Mouse (Mus musculus): ENCODE measurements around the gene Kitl. TPM values are rescaled to one million over a fixed set of nuclear protein-coding genes. Genes with fewer than 3 reads are reported as not detected.

The Kitl gene
- polyA plus RNA-seq, 1 experiment from 2014 or later, result 60.4 TPM

- Histone ChIP-seq H3K27ac (ENCODE audit: low read depth) (peak overlapping the region; percentile 15; the same call in 1 of the 2 replicates), H3K9ac (no peak overlapping the region), H3K27me3 (ENCODE audit: insufficient read depth, low read length) (no peaks in the 10 kb centered on the region), H3K36me3 (ENCODE audit: insufficient read depth) (no peaks in the 10 kb centered on the region), H3K4me3 (ENCODE audit: low read depth, low read length) (no peak overlapping the region), H3K4me1 (ENCODE audit: insufficient read depth) (peaks cover 3% of the 10 kb centered on the region; the same call in 1 of the 2 replicates), H3K4me2 (no peak overlapping the region), H3K9me3 (ENCODE audit: low read depth, low read length) (no peaks in the 10 kb centered on the region)
- no peak for TF ChIP-seq CTCF (IDR thresholded peaks at IDR 0.05; ENCODE audit: low read depth)
- WGBS, result 13% methylated on average over 9 of the region's 9 CpGs
- DNase-seq, result peak; percentile 80
- ATAC-seq (ENCODE audit: insufficient read depth), result peak; percentile 93
Measured at GRCm38 (mm10) chr10:99992121-99992520, 23.3 kb upstream of the Kitl start.

- no peak overlapping the region for H3K4me3 ChIP-seq (ENCODE audit: low read depth, low read length)
- H3K27me3 ChIP-seq (ENCODE audit: insufficient read depth, low read length), result no peaks in the 10 kb centered on the region
- DNase-seq, result peak; percentile 38
- no peaks in the 10 kb centered on the region for H3K36me3 ChIP-seq (ENCODE audit: insufficient read depth)
- no peaks in the 10 kb centered on the region for H3K4me1 ChIP-seq (ENCODE audit: insufficient read depth)
- H3K9ac ChIP-seq, result no peak overlapping the region
- no peak overlapping the region for H3K27ac ChIP-seq (ENCODE audit: low read depth)
- ATAC-seq (ENCODE audit: insufficient read depth), result no peak; the same call in 1 of the 2 replicates
- WGBS, result 55% methylated on average over 4 of the region's 4 CpGs
- TF ChIP-seq CTCF (IDR thresholded peaks at IDR 0.05; ENCODE audit: low read depth), result no peak
- H3K4me2 ChIP-seq, result no peak overlapping the region
- H3K9me3 ChIP-seq (ENCODE audit: low read depth, low read length), result no peaks in the 10 kb centered on the region
Measured at GRCm38 (mm10) chr10:100001452-100001851, 14.0 kb upstream of the Kitl start.

GRCm38 (mm10) chr10:100003797-100004196 is 11.6 kb upstream of the Kitl start:
- H3K27ac ChIP-seq (ENCODE audit: low read depth), result no peak overlapping the region
- ATAC-seq (ENCODE audit: insufficient read depth), result no peak
- no peak overlapping the region for H3K4me3 ChIP-seq (ENCODE audit: low read depth, low read length)
- WGBS, result 87% methylated on average over 4 of the region's 4 CpGs
- TF ChIP-seq CTCF (IDR thresholded peaks at IDR 0.05; ENCODE audit: low read depth), result no peak
- no peaks in the 10 kb centered on the region for H3K36me3 ChIP-seq (ENCODE audit: insufficient read depth)
- no peak overlapping the region for H3K4me2 ChIP-seq
- H3K27me3 ChIP-seq (ENCODE audit: insufficient read depth, low read length), result no peaks in the 10 kb centered on the region
- no peak overlapping the region for H3K9ac ChIP-seq
- H3K4me1 ChIP-seq (ENCODE audit: insufficient read depth), result no peaks in the 10 kb centered on the region
- no peaks in the 10 kb centered on the region for H3K9me3 ChIP-seq (ENCODE audit: low read depth, low read length)
- no peak for DNase-seq

- Histone ChIP-seq H3K27me3 (ENCODE audit: insufficient read depth, low read length) (no peaks in the 10 kb centered on the region), H3K4me2 (no peak overlapping the region), H3K9ac (no peak overlapping the region), H3K4me1 (ENCODE audit: insufficient read depth) (no peaks in the 10 kb centered on the region), H3K27ac (ENCODE audit: low read depth) (no peak overlapping the region), H3K36me3 (ENCODE audit: insufficient read depth) (no peaks in the 10 kb centered on the region), H3K9me3 (ENCODE audit: low read depth, low read length) (no peaks in the 10 kb centered on the region), H3K4me3 (ENCODE audit: low read depth, low read length) (no peak overlapping the region)
- WGBS, result 82% methylated on average over 6 of the region's 6 CpGs
- no peak for TF ChIP-seq CTCF (IDR thresholded peaks at IDR 0.05; ENCODE audit: low read depth)
- no peak for ATAC-seq (ENCODE audit: insufficient read depth)
- DNase-seq, result no peak
Measured at GRCm38 (mm10) chr10:100009681-100010080, 5.7 kb upstream of the Kitl start.

GRCm38 (mm10) chr10:100010291-100010690 is 5.1 kb upstream of the Kitl start:
- no peak for TF ChIP-seq CTCF (IDR thresholded peaks at IDR 0.05; ENCODE audit: low read depth)
- no peak overlapping the region for H3K27ac ChIP-seq (ENCODE audit: low read depth)
- H3K4me1 ChIP-seq (ENCODE audit: insufficient read depth), result no peaks in the 10 kb centered on the region
- DNase-seq (peak; percentile 49), ATAC-seq (ENCODE audit: insufficient read depth) (peak; percentile 47; the same call in 1 of the 2 replicates)
- no peak overlapping the region for H3K4me3 ChIP-seq (ENCODE audit: low read depth, low read length)
- H3K4me2 ChIP-seq, result no peak overlapping the region
- no peaks in the 10 kb centered on the region for H3K36me3 ChIP-seq (ENCODE audit: insufficient read depth)
- no peak overlapping the region for H3K9ac ChIP-seq
- H3K9me3 ChIP-seq (ENCODE audit: low read depth, low read length), result no peaks in the 10 kb centered on the region
- H3K27me3 ChIP-seq (ENCODE audit: insufficient read depth, low read length), result no peaks in the 10 kb centered on the region
- WGBS, result 59% methylated on average over 9 of the region's 9 CpGs

- 15% methylated on average over 2 of the region's 2 CpGs for WGBS
- no peak for TF ChIP-seq CTCF (IDR thresholded peaks at IDR 0.05; ENCODE audit: low read depth)
- no peak for ATAC-seq (ENCODE audit: insufficient read depth)
Measured at GRCm38 (mm10) chr10:100014096-100014495, 1.3 kb upstream of the Kitl start.

GRCm38 (mm10) chr10:100016326-100016709 is 888 bp downstream of the Kitl start:
- 0% methylated on average over 28 of the region's 28 CpGs for WGBS

More at GRCm38 (mm10) chr10:100014096-100014495, 1.3 kb upstream of the Kitl start:
- H3K36me3 ChIP-seq (ENCODE audit: insufficient read depth), result no peaks in the 10 kb centered on the region
- peak; percentile 75 for DNase-seq
- no peaks in the 10 kb centered on the region for H3K27me3 ChIP-seq (ENCODE audit: insufficient read depth, low read length)
- H3K4me3 ChIP-seq (ENCODE audit: low read depth, low read length), result no peak overlapping the region
- H3K9ac ChIP-seq, result no peak overlapping the region
- no peak overlapping the region for H3K27ac ChIP-seq (ENCODE audit: low read depth)
- H3K9me3 ChIP-seq (ENCODE audit: low read depth, low read length), result no peaks in the 10 kb centered on the region
- no peak overlapping the region for H3K4me2 ChIP-seq
- H3K4me1 ChIP-seq (ENCODE audit: insufficient read depth), result peaks cover 12% of the 10 kb centered on the region; the same call in 1 of the 2 replicates

More at GRCm38 (mm10) chr10:100016326-100016709, 888 bp downstream of the Kitl start:
- Histone ChIP-seq H3K9ac (peak overlapping the region; percentile 82), H3K4me2 (peak overlapping the region; percentile 82), H3K9me3 (ENCODE audit: low read depth, low read length) (no peaks in the 10 kb centered on the region), H3K36me3 (ENCODE audit: insufficient read depth) (0 out of 2 replicates have a peak, but pooled peaks cover under 1% of the 10 kb centered on the region), H3K4me1 (ENCODE audit: insufficient read depth) (peaks cover 19% of the 10 kb centered on the region; the same call in 1 of the 2 replicates), H3K27me3 (ENCODE audit: insufficient read depth, low read length) (no peaks in the 10 kb centered on the region), H3K4me3 (ENCODE audit: low read depth, low read length) (peak overlapping the region; percentile 78), H3K27ac (ENCODE audit: low read depth) (peak overlapping the region; percentile 91)
- DNase-seq, result peak; percentile 80
- peak; percentile 38 for TF ChIP-seq CTCF (IDR thresholded peaks at IDR 0.05; ENCODE audit: low read depth)
- peak; percentile 50 for ATAC-seq (ENCODE audit: insufficient read depth)

All from lung, embryonic 14.5 days (tissue).